Mouse (Mus musculus): ENCODE data around the gene Tenm1.

DNA sequence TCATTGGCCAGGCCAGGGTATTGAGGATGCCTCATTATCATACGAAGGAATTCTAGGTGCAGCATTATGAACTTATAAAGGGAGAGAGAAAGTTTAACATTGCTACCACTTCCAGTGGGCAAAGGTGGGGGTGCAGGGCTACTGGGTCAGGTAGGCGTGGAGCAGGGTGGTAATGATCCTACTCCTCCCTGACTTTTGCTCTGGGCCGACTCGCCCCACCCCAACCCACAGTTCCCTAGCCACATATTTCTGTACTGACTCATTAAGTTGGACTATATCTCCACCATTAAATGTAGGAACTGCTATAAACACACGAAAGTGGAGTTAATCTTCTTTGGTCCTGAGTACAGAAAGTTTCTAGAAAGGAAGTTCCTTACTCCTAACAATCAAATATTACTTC lies 40.8 kb downstream of the Tenm1 start:
- no peak for TF ChIP-seq CTCF (IDR thresholded peaks at IDR 0.05; ENCODE audit: low read depth)
- TF ChIP-seq EP300 (IDR thresholded peaks at IDR 0.05; ENCODE audit: low read depth), result no peak

Data from heart, postnatal 0 days (tissue).